Mouse (Mus musculus) cerebellum, adult 2 months (tissue): ENCODE measurements around the gene Hoxb9.

ENCODE experiments used
- CTCF ChIP-seq: fragments of 200-500 bp; IDR thresholded peaks from 2 replicates; pipeline ENCODE4 v1.5.1; 2011; ENCODE audit warnings: low read depth, mild to moderate bottlenecking, control low read depth, low read length, moderate library complexity, borderline replicate concordance; ENCODE audit not compliant: insufficient read depth
- POLR2A ChIP-seq: fragments of 200-500 bp; IDR thresholded peaks from 2 replicates; pipeline ENCODE4 v1.6.1; 2011; ENCODE audit warnings: low read length, control low read depth, borderline replicate concordance; ENCODE audit not compliant: insufficient read depth

GRCm38 (mm10) chr11:96268031-96268745 is 3.1 kb upstream of the Hoxb9 start:
- TF ChIP-seq CTCF = no peak
- TF ChIP-seq POLR2A = no peak
